Mouse (Mus musculus) MEL-GATA-1-ER (cell line): ENCODE results near the gene Bcl11a.

Experiments
- DNase-seq: peaks from one replicate; pipeline ENCODE4 v3.0.0-alpha.2; 2012; ENCODE audit warnings: low read depth; ENCODE audit errors: extremely low read depth

Gene Bcl11a

DNA sequence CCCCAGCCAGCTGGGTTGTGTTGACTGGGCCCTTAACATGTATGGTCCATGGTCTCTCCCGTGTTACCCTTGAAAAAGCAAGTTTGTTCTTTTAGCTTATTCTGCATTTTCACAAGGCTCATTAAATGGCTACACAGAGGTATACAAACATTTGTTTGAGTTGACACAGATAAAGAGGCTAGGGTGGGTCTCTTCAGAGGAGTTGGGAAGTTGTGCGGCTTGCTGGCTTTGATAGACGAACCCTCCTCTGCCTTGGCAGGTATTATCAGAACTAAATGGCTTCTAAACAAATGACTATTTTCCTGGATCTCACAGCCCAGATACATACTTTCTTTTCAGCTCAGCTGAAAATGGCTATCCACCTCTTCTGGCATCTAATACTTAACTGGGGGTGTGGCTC, 70.7 kb downstream of the Bcl11a start:
- DNase-seq = no peak

DNA sequence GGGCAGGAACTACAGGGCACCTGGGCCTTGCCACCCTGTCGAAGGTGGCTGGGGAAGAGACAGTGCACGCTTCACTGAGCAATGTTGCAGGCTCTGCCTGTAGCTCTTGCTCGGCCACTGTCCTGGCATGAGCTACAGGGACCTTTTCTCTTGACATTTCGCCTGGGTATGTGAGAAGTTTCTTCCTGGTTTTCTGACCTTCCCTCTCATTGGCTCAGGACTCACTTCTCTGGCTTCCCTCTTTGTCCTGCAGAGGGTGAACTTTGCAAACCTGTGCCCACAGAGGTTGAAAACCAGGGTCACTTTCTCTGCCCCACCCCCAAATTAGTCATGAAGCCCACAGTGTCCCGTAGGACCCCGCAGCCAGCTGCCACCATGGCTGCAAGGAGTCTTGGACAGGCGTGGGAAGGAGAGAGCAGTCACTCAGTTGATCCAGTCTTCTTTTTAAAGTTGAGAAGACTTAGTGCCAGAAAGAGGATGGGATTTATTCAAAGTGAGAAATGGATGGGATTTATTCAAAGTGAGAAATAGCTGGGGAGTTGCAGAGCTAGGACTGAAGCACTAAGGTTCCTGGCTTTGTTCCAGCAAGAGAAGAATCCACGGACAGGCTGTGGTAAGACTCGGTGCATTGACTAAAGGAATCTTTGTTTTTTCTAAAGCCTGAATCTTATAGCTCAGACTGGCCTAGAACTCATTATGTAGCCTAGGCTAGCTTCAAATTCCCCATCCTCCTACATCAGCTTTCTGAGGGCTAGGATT, 71.8 kb downstream of the Bcl11a start:
- DNase-seq = no peak

DNA sequence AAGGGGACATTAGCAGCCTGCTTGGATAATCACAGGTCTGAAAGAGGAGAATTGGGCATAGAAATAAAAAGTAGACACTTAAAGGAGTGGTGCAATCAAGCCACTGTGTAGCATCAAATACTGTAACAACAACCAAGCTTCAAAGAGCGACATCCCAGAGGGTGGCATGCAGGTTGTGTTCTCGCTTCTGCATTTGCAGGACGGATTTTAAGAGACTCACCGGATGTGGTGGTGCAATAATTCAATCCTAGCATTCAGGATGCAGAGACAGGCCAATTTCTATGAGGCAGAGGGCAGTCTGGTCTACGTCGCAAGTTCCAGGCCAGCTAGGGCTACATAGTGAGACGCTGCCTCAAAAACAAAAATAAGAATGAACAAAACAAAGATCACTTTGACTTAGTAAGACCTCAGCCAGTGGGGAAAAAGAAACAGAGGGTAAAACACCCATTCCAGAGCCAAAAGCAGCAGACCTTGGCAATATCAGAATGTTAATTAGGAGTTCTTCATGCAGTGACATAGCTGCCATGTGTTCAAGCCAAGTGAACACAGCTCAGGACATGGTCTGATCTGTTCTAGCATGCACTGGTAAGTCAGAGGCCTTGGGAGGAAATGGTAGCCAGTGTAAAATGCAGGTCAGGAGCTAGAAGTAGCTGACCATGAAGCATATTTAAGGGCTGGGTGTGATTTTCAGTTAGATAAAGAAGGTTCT, 74.4 kb downstream of the Bcl11a start:
- no peak for DNase-seq

DNA sequence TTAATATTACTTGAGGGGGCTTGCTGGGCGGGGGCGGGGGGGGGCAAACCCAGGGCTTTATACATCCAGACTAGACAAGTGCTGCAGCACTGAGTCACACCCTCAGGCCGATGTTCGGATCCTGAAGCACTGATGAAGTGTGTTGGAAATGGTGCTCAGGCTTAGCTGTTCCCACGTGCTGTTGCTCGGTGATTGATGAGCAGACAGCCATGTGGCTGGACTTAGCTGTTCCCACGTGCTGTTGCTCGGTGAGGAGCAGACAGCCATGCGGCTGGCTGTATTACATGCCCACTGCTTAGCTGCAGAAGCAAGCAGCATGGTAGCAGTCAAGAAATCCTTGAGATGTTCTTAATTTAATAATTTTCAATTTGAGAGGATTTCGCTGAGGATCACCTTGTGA, 75.2 kb downstream of the Bcl11a start:
- no peak for DNase-seq

DNA sequence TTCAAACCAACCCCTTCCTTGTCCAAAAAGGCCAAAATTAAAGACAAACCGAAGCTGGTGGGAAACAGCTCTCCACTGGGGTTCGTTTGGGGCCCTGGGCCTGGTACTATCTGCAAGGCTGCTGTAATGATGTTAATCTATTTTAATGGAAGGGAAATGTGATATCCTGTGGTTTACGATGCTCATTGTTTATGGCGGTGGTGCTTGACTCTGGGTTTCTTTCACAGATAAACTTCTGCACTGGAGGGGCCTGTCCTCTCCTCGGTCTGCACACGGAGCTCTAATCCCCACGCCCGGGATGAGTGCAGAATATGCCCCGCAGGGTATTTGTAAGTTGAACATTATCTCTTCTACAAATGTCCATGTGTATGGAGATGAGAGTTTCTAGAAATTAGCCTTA, 80.2 kb downstream of the Bcl11a start:
- DNase-seq = no peak

DNA sequence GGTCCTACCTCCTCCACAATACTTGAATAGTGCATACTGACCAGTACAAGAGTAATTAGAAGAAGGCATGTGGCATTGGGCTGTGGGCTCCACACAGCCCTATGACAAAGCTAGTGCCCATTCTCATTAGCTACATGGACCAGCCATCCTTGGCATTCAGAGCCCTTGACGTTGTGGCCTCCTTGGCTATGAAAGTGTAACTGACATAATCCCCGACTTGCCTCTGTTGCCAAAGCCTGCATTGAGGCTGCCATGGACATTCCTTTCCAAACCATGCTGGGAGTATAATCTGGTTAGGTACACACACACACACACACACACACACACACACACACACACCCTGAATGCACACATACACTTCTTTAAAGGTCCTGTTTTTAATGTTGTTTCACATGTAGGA, 81.8 kb downstream of the Bcl11a start:
- DNase-seq = no peak

DNA sequence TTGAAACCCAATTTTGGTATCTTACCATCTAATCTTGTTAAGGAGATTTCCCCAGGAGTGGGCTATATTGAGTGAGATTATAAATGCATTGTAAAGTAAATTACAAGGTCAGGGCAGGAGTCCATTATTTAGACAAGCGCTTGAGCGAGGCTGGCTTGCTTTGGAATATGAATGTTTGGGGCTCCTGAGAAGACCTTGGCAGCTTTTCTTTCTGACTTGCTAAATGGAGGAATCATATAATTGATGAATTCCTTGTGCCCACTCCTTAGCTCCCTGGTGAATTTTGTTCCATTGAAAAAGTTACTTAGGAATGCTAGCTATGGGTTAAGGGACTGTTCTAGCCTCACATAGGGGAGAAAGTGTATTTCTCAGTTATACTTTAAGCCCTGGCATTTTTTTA, 83.6 kb downstream of the Bcl11a start:
- DNase-seq = no peak

DNA sequence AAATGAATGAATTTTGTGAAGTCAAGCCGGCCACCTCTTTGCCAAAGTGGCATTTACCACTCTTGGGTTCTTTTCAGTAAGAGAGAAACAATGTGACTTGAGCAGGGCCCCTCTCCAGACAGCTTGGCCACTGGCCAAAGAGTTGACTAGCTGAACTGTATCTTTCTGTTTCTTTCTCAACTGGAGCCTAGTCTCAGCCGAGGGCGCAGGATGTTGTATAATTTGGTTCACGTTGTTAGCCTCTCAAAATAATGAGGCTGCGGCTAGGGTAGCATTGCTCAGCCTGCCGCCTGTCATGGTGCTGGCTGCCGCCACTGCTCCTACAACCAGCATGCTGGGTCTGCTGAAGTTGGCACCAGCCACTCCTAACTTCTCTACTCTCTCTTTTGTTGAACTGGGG, 84.2 kb downstream of the Bcl11a start:
- no peak for DNase-seq

DNA sequence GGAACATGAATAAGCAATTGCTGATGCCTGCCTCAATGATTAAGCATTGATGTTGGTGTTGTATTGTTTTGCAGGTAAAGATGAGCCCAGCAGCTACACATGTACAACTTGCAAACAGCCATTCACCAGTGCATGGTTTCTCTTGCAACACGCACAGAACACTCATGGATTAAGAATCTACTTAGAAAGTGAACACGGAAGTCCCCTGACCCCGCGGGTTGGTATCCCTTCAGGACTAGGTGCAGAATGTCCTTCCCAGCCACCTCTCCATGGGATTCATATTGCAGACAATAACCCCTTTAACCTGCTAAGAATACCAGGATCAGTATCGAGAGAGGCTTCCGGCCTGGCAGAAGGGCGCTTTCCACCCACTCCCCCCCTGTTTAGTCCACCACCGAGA, 85.2 kb downstream of the Bcl11a start:
- no peak for DNase-seq

DNA sequence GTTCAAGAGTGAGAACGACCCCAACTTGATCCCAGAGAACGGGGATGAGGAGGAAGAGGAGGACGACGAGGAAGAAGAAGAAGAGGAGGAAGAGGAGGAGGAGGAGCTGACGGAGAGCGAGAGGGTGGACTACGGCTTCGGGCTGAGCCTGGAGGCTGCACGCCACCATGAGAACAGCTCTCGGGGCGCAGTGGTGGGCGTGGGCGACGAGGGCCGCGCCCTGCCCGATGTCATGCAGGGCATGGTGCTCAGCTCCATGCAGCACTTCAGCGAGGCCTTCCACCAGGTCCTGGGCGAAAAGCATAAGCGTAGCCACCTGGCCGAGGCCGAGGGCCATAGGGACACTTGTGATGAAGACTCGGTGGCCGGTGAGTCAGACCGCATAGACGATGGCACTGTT, 86.2 kb downstream of the Bcl11a start:
- DNase-seq = no peak

DNA sequence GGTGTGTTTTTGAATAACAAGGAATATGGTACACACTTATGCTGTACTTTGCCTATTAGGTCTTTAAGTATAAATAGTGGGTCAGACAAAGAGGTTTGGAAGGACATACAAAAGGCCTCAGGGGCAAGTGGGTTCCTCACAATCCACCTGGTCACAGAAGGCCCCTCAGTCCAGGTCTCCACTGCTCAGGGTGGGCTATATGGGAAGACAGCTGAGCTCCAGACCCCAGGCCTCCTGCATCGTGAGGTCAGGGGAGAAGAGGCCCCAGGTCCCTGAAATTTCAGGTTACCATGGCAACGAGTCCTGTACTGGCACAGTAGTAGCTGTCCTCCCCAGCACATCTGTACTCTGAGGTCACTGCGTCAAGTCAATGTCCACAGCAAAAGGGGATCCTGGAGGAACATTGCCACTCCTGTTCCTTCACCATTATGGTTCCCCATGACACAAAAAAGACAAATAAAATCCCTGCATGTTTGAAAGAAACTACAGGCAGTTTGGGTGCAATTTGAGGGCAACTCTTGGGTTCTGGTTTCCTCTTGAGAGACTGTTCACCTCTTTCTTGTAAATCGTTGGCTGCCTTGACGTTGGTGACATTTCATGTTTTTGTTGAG, 93.9 kb downstream of the Bcl11a start:
- no peak for DNase-seq

DNA sequence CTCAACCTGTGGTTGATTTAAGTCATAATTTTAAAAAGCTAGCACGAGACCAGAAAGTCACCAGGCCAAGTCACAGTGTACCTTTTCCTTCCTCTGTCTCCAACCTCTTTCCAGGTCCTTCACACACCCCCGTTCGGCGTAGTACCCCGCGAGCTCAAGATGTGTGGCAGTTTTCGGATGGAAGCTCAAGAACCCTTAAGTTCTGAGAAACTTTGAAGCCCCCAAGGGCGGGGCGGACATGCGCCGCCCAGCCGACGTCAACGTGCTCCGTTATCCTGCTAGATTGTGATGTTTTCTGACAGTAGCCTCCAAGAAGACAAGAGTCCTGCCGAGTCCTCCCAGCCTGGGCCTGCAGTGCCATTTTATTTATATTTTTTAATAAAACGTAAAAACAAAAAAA, 94.7 kb downstream of the Bcl11a start:
- DNase-seq = no peak

DNA sequence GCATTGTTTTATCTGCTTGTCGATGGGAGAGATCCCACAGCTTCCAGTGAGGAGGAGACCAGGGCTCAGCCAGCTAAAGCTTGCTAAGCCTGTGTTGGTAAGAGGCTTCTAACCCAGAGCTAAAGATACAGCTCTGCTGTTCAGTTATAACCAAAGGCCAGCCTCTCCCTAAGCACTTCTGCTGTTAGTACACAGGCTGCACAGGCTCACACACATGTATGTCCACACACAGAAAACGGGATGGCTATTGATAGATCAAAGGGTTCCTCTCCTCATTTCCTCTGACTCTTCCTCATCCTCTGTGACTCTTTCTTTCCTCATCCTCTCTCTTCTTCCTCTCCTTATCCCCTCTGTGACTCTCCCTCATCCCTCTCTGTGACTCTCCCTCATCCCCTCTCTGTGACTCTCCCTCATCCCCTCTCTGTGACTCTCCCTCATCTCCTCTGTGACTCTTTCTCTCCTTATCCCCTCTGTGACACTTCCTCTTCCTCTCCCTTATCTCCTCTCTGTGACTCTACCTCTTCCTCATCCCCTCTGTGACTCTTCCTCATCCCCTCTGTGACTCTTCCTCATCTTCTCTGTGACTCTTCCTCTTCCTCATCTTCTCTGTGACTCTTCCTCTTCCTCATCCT, 96.4 kb downstream of the Bcl11a start:
- DNase-seq = peak; percentile 7

DNA sequence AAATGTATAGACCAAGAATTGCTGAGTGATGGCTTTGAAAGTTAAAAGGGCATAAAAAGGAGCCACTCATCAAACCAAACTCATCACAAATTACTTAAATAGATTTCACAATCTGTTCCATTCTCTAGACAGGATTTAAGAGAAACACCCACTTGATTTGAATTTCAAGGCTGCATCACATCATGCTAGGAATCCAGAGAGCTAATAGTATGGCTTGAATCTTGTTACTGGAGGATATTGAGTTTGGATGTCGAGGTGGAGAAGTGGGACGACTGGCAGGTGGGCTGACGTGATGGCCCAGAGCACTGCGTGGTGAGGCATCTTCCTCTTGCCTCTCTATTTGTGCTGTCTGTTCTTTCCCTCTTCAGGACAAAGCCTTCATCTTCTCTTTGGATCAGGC, 99.6 kb downstream of the Bcl11a start:
- no peak for DNase-seq

DNA sequence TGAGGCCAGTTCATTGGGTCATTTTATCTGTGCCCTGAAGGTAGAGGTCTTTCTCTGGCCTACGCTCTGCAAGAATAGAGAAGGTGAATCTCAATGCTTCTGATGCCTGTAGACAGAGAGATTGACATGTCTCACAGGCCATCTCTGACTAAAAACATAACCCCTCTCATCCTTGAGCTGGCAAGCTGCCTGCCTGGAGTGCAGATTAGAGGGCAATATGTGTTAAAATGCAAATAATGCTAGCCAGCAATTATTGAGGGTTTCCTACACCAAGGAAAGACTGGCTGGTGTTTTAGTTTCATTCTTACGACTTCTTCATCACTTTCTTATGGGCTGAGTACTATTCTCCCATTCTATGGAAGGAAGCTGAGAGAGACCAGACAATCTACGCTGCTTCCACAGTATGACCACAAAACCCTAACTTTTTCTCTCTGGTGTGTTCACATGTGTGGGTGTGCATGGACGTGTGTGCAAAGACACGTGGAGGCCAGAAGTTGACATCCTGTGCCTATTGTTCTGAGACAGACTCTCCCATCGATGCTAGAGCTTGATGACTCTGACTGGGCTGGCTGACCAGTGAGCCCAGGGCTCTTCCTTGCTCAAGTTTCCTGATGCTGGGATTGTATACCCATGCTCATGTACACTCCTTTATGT, 101.1 kb downstream of the Bcl11a start:
- DNase-seq = no peak

DNA sequence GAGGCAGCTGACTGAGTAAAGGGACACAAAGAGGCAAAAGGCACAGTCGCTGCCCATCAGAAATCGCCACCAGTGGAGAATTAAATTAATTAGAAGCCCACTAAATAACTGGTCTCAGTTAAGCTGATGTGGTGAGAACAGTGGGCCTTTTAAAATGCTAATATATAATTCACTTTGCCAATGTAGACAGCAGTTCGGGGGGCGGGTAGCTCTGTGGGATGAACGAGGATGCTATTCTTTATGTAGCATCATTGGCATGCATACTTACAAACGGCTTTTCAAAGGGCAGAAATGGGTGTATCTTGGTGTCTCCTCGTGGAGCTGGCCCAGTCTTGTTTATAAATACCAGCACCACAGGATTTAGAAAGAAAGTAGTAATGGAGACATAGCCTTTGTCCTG, 102.2 kb downstream of the Bcl11a start:
- DNase-seq = no peak

DNA sequence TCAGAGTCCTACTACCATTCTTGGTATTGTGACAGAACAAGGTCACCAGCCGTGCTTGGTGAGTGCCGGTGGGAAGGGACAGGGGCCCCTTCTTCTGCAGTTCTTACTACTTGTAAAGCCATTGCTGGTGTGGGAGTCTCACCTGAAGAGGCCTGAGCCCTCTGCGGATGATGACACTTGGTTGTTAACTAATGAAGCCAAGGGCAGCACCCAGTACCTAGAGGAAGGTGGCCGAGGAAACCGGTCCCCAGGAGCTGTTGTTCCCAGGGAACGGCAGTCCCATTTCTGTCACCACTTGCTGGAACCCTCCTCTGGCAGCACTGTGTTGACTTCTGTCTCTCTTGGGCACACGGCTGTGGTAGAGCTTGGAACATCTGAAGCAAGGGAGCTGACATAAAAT, 105.6 kb downstream of the Bcl11a start:
- DNase-seq = no peak

DNA sequence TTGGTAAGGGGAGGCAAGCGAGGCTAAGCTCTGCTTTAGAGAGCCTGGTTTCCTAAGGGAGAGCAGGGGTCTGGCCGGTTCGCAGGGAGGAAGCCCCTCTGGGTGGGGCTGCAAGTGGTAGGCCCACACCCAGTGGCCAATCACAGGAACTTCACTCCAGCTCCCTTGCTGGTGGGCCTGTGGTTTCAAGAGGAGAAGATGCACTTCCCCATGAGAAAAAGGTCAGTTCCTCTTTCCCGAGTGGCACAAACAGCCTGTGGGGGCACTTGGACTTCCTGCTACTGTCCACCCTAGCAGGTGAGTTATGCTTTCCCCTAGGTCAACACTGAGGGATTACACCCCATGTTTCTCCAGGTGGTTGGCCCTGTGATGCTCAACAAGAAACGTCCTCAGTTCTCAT, 107.1 kb downstream of the Bcl11a start:
- DNase-seq = peak; percentile 60

DNA sequence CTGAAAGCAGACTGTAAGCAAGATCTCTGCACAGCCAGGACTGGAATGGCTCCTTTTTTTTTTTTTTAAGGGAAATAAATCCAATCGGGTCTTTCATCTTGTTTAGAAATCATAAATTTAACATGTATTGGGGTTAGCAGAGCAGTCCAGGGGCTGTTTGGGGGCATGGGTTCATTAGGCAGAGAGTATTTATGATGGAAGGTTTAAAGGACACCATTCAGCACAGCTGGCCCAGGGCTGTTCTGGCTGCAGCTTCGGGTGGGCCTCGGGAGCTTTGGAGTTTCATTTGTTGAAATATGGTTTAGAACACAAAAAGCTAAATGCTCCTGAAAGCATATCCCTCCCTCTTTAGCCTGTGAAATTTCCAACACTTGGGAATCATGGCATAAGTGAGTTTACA, 112.6 kb downstream of the Bcl11a start:
- DNase-seq = no peak

DNA sequence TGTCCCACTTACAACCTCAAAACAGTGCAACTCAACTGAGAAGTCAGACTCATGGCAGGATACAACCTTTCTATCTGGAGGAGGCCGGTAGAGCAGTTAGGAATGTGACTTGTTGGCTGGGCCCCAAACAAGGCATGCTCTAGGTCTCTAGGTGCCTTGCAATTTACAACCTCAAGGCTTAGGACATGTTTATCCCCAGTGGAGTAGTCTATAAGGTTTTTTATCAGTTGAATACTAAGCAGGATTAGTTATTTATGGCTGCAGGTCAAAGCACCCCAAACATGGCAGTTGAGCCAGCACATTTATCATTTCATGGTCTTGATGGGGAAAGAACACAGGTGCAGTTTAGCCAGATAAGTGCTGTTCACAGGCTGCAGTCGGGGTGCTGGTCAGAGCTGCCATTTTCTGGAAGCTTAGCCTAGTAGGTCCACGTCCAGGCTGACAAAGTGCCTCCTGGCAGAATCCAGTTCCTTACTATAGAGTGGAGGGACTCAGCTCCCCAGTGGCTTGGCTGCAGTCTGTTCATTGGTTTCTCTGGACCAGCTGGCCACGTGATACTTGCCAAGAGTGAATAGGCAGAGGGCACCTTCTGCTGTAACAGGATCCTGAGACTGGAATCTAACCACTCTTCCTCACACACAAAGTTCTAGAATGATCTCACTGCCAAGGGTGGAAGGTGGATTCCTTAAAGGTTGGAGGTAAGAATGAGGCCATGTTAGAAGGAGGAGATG, 118.8 kb downstream of the Bcl11a start:
- no peak for DNase-seq

DNA sequence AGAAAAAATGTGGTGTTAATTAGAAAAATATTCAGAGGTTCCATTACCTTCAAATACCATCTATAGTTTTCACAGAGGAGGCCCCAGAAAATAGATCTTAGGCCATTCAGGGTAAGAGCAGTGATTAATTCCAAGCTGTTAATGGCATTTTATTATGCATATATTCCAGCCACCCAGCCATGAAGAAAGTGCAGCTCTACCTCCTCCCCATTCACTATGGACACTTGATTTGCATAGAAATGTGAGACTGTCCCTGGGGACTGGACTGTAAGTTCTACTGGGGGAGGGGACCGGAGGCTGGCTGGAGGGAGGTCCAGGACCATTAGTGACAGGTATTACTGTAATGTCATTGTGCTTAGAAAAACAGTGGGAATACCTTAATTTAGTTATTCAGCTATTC, 119.6 kb downstream of the Bcl11a start:
- no peak for DNase-seq
